ENCODE assay signal across 12 mouse cellular contexts in genomic region chr4:85326052-85326451, GRCm38 (mm10).
"Had no signal": no experiment of that assay in that cellular context is flagged by ENCODE, and none has a peak within 500 bp of the region (broad histone marks: within the 10 kb centered on the region; RNA-seq: fewer than 3 reads in every experiment).

No protein-coding gene starts in this region.

- H3K9me3 ChIP-seq: limb, embryonic 15.5 days; liver, embryonic 12.5 days; midbrain, embryonic 15.5 days had no signal

- H3K4me2 ChIP-seq: limb, embryonic 15.5 days; liver, embryonic 12.5 days; lung, embryonic 14.5 days; midbrain, embryonic 11.5 days; midbrain, embryonic 15.5 days had no signal

- H3K36me3 ChIP-seq: limb, embryonic 15.5 days; liver, embryonic 12.5 days; midbrain, embryonic 15.5 days had no signal

- H3K27ac ChIP-seq: kidney, postnatal 0 days; limb, embryonic 15.5 days; liver, embryonic 12.5 days; macrophage; midbrain, embryonic 15.5 days; stomach, postnatal 0 days had no signal

- H3K9ac ChIP-seq: limb, embryonic 15.5 days; liver, embryonic 12.5 days; lung, embryonic 14.5 days; midbrain, embryonic 15.5 days had no signal

- ATAC-seq: liver, embryonic 12.5 days; midbrain, embryonic 15.5 days had no signal

- H3K27me3 ChIP-seq: limb, embryonic 15.5 days; liver, embryonic 12.5 days; megakaryocyte, embryonic 14.5 days; midbrain, embryonic 15.5 days had no signal

- H3K4me3 ChIP-seq: limb, embryonic 15.5 days; liver, embryonic 12.5 days; megakaryocyte, embryonic 14.5 days; midbrain, embryonic 15.5 days had no signal

- DNase-seq: kidney, adult 9 months; kidney, postnatal 36 days; lung, postnatal 14 days had no signal

- H3K4me1 ChIP-seq: limb, embryonic 15.5 days; liver, embryonic 12.5 days; megakaryocyte, embryonic 14.5 days; midbrain, embryonic 15.5 days had no signal
